Mouse (Mus musculus) MEL (cell line): ENCODE measurements around the gene Papss2. TPM values are rescaled to one million over a fixed set of nuclear protein-coding genes. Genes with fewer than 3 reads are reported as not detected.

ENCODE experiments used
- DNase-seq: peaks from one replicate; pipeline ENCODE4 v3.0.0; 2011; ENCODE audit warnings: low read depth, low spot score
- H3K27ac ChIP-seq: 2 replicates; pipeline ENCODE4 v1.5.1; 2012; ENCODE audit warnings: low read depth, mild to moderate bottlenecking, control low read depth, low read length, moderate library complexity; ENCODE audit not compliant: control insufficient read depth
- H3K27me3 ChIP-seq, 2 experiments: fragments of 150-350 bp in 1 of 2; sonication (generic) in 1 of 2; 2 replicates each; pipeline ENCODE4 v1.6.1; 2012; ENCODE audit warnings: low read length in 2 of 2, mild to moderate bottlenecking in 2 of 2, improper control_type of control experiment in 1 of 2, moderate library complexity in 1 of 2; ENCODE audit not compliant: insufficient read depth in 2 of 2, control insufficient read depth in 1 of 2
- H3K36me3 ChIP-seq, 2 experiments: 2 replicates each; pipeline ENCODE4 v1.6.1; 2012 to 2014; ENCODE audit warnings: low read length in 2 of 2, improper control_type of control experiment in 1 of 2, inconsistent platforms in 1 of 2, mild to moderate bottlenecking in 1 of 2; ENCODE audit not compliant: insufficient read depth in 2 of 2, control insufficient read depth in 1 of 2
- H3K4me1 ChIP-seq, 2 experiments: fragments of 150-350 bp in 1 of 2; sonication (generic) in 1 of 2; 2 replicates each; pipeline ENCODE4 v1.6.1; 2012; ENCODE audit warnings: low read length in 2 of 2, improper control_type of control experiment in 1 of 2, mild to moderate bottlenecking in 1 of 2; ENCODE audit not compliant: insufficient read depth in 2 of 2, control insufficient read depth in 1 of 2
- H3K4me3 ChIP-seq, 2 experiments: fragments of 150-350 bp in 1 of 2; sonication (generic) in 1 of 2; 2 replicates each; pipeline ENCODE4 v1.5.1; 2012; ENCODE audit warnings: low read depth in 2 of 2, low read length in 2 of 2, mild to moderate bottlenecking in 2 of 2, moderate library complexity in 2 of 2, control low read depth in 1 of 2, improper control_type of control experiment in 1 of 2; ENCODE audit not compliant: control insufficient read depth in 1 of 2, insufficient read depth in 1 of 2
- H3K79me2 ChIP-seq: 2 replicates; pipeline ENCODE4 v1.6.1; 2012; ENCODE audit warnings: mild to moderate bottlenecking, low read length, moderate library complexity; ENCODE audit not compliant: control insufficient read depth, poor library complexity, insufficient read depth
- H3K9ac ChIP-seq: 2 replicates; pipeline ENCODE4 v1.6.1; 2012; ENCODE audit warnings: low read depth, mild to moderate bottlenecking, control low read depth, low read length, moderate library complexity; ENCODE audit not compliant: control insufficient read depth, poor library complexity, severe bottlenecking
- H3K9me3 ChIP-seq: fragments of 150-350 bp; sonication (generic); replicated peaks from 2 replicates; pipeline ENCODE4 v1.6.1; 2012; ENCODE audit warnings: mild to moderate bottlenecking, low read length, improper control_type of control experiment, moderate library complexity; ENCODE audit not compliant: insufficient read depth
- BHLHE40 ChIP-seq: IDR thresholded peaks from 2 replicates; pipeline ENCODE4 v1.6.1; 2012; ENCODE audit warnings: low read depth, mild to moderate bottlenecking, inconsistent platforms, low read length, improper control_type of control experiment, borderline replicate concordance
- CHD1 ChIP-seq: IDR thresholded peaks from 2 replicates; pipeline ENCODE4 v1.6.1; 2012; ENCODE audit warnings: low read depth, mild to moderate bottlenecking, inconsistent platforms, low read length, improper control_type of control experiment
- CHD2 ChIP-seq: IDR thresholded peaks from 2 replicates; pipeline ENCODE4 v1.6.1; 2011; ENCODE audit warnings: low read length, improper control_type of control experiment
- CTCF ChIP-seq, 3 experiments: IDR thresholded peaks in 2 of 3; conservative IDR thresholded peaks in 1 of 3; 2 replicates each; pipeline ENCODE4 v1.5.1; 2011 to 2012; ENCODE audit warnings: low read length in 3 of 3, low read depth in 2 of 3, mild to moderate bottlenecking in 2 of 3, improper control_type of control experiment in 1 of 3, inconsistent platforms in 1 of 3, mixed read lengths in 1 of 3, moderate library complexity in 1 of 3; ENCODE audit not compliant: control insufficient read depth in 1 of 3, insufficient read depth in 1 of 3, poor library complexity in 1 of 3, severe bottlenecking in 1 of 3
- EP300 ChIP-seq, 2 experiments: IDR thresholded peaks; 2 replicates each; pipeline ENCODE4 v1.6.1; 2011; ENCODE audit warnings: improper control_type of control experiment in 2 of 2, low read length in 2 of 2, low read depth in 1 of 2, mild to moderate bottlenecking in 1 of 2
- GABPA ChIP-seq: IDR thresholded peaks from 2 replicates; pipeline ENCODE4 v1.6.1; 2012; ENCODE audit warnings: low read depth, mild to moderate bottlenecking, inconsistent platforms, low read length, improper control_type of control experiment, moderate library complexity
- GATA1 ChIP-seq: IDR thresholded peaks from 2 replicates; pipeline ENCODE4 v1.6.1; 2011; ENCODE audit warnings: low read depth, low read length, improper control_type of control experiment
- KAT2A ChIP-seq: conservative IDR thresholded peaks from 2 replicates; pipeline ENCODE4 v1.6.1; 2012; ENCODE audit warnings: low read depth, low read length, improper control_type of control experiment, inconsistent platforms
- MAFK ChIP-seq: IDR thresholded peaks from 2 replicates; pipeline ENCODE4 v1.6.1; 2011; ENCODE audit warnings: low read depth, mild to moderate bottlenecking, low read length, improper control_type of control experiment, borderline replicate concordance
- MAX ChIP-seq: IDR thresholded peaks from 2 replicates; pipeline ENCODE4 v1.6.1; 2011; ENCODE audit warnings: low read length, improper control_type of control experiment
- MEF2A ChIP-seq: IDR thresholded peaks from 2 replicates; pipeline ENCODE4 v1.6.1; 2014; ENCODE audit warnings: low read depth, mild to moderate bottlenecking, inconsistent platforms, low read length, improper control_type of control experiment; ENCODE audit not compliant: poor library complexity, insufficient replicate concordance, severe bottlenecking; ENCODE audit errors: extremely low read depth
- MXI1 ChIP-seq: IDR thresholded peaks from 2 replicates; pipeline ENCODE4 v1.6.1; 2011; ENCODE audit warnings: mild to moderate bottlenecking, low read depth, low read length, improper control_type of control experiment
- MYB ChIP-seq: IDR thresholded peaks from 2 replicates; pipeline ENCODE4 v1.6.1; 2011; ENCODE audit warnings: mild to moderate bottlenecking, low read depth, low read length, improper control_type of control experiment
- NELFE ChIP-seq: IDR thresholded peaks from 2 replicates; pipeline ENCODE4 v1.6.1; 2011; ENCODE audit warnings: low read depth, low read length, improper control_type of control experiment
- NRF1 ChIP-seq: IDR thresholded peaks from 2 replicates; pipeline ENCODE4 v1.6.1; 2014; ENCODE audit warnings: low read depth, mild to moderate bottlenecking, inconsistent platforms, low read length, improper control_type of control experiment, moderate library complexity; ENCODE audit not compliant: poor library complexity, insufficient read depth, severe bottlenecking
- RAD21 ChIP-seq: IDR thresholded peaks from 2 replicates; pipeline ENCODE4 v1.6.1; 2011; ENCODE audit warnings: mild to moderate bottlenecking, low read depth, low read length, improper control_type of control experiment
- RCOR1 ChIP-seq: IDR thresholded peaks from 2 replicates; pipeline ENCODE4 v1.6.1; 2012; ENCODE audit warnings: low read depth, mild to moderate bottlenecking, inconsistent platforms, low read length, improper control_type of control experiment
- TBP ChIP-seq: IDR thresholded peaks from 2 replicates; pipeline ENCODE4 v1.8.0; 2011; ENCODE audit warnings: low read depth, low read length, improper control_type of control experiment
- UBTF ChIP-seq: IDR thresholded peaks from 2 replicates; pipeline ENCODE4 v1.6.1; 2012; ENCODE audit warnings: low read depth, mild to moderate bottlenecking, inconsistent platforms, low read length, improper control_type of control experiment, moderate library complexity, borderline replicate concordance; ENCODE audit not compliant: insufficient read depth
- USF2 ChIP-seq, 2 experiments: IDR thresholded peaks; 2 replicates each; pipeline ENCODE4 v1.6.1; 2011 to 2012; ENCODE audit warnings: improper control_type of control experiment in 2 of 2, low read length in 2 of 2, borderline replicate concordance in 1 of 2, inconsistent platforms in 1 of 2, low read depth in 1 of 2, mild to moderate bottlenecking in 1 of 2; ENCODE audit not compliant: insufficient read depth in 1 of 2
- ZC3H11A ChIP-seq: IDR thresholded peaks from 2 replicates; pipeline ENCODE4 v1.6.1; 2012; ENCODE audit warnings: low read depth, mild to moderate bottlenecking, inconsistent platforms, low read length, improper control_type of control experiment
- ZMIZ1 ChIP-seq: IDR thresholded peaks from 2 replicates; pipeline ENCODE4 v1.6.1; 2012; ENCODE audit warnings: low read depth, mild to moderate bottlenecking, inconsistent platforms, low read length, improper control_type of control experiment, moderate library complexity
- ZNF384 ChIP-seq: IDR thresholded peaks from 2 replicates; pipeline ENCODE4 v1.6.1; 2012; ENCODE audit warnings: low read depth, mild to moderate bottlenecking, inconsistent platforms, low read length, improper control_type of control experiment
- polyA plus RNA-seq, 2 experiments: library from polyadenylated mRNA; stranded (reverse) in 1 of 2; unstranded in 1 of 2; fragments of >175 nt in 1 of 2; fragments of >200 nt in 1 of 2; gene quantifications; 2 replicates each; pipeline versions ENCODE4 v1.2.1 to v1.2.4; 2012; ENCODE audit warnings: low replicate concordance in 2 of 2, low read depth in 1 of 2; ENCODE audit not compliant: insufficient read length in 2 of 2, insufficient read depth in 1 of 2, missing spikeins in 1 of 2
- total RNA-seq: library from RNA; depleted of rRNA; stranded (reverse); fragments of 300-350 nt; gene quantifications from 2 replicates; pipeline ENCODE4 v1.2.3, GENCODE M21; 2012

The Papss2 gene
- total and polyA plus RNA-seq, 3 experiments = 1.7 to 2.6 TPM; not detected in 1

- H3K4me3 ChIP-seq = no peak overlapping the region
- no peaks in the 10 kb centered on the region for H3K4me1 ChIP-seq
- no peak for DNase-seq
- no peak for TF ChIP-seq CHD1
- no peak for TF ChIP-seq ZNF384
- TF ChIP-seq MXI1 = no peak
- no peak for TF ChIP-seq USF2 (IDR thresholded peaks at IDR 0.05; ENCODE audit: borderline replicate concordance in 1 of 2, insufficient read depth in 1 of 2, low read depth in 1 of 2, low read length in 2 of 2)
- no peak for TF ChIP-seq MAX
- no peak for TF ChIP-seq MEF2A
- no peak for TF ChIP-seq GABPA
- TF ChIP-seq TBP = no peak
- H3K27ac ChIP-seq = no peak overlapping the region
- no peaks in the 10 kb centered on the region for H3K79me2 ChIP-seq
- no peaks in the 10 kb centered on the region for H3K36me3 ChIP-seq
- H3K9ac ChIP-seq = no peak overlapping the region
- H3K27me3 ChIP-seq = no peaks in the 10 kb centered on the region
- H3K9me3 ChIP-seq = no peaks in the 10 kb centered on the region
Observed at GRCm38 (mm10) chr19:32611386-32612092, 15.9 kb downstream of the Papss2 start.

- H3K9ac ChIP-seq = no peak overlapping the region
- no peak for DNase-seq
Observed at GRCm38 (mm10) chr19:32614046-32614771, 18.6 kb downstream of the Papss2 start.

More at GRCm38 (mm10) chr19:32614046-32614771, 18.6 kb downstream of the Papss2 start:
- H3K27me3 ChIP-seq = no peaks in the 10 kb centered on the region
- no peak overlapping the region for H3K27ac ChIP-seq
- H3K4me1 ChIP-seq = no peaks in the 10 kb centered on the region
- H3K79me2 ChIP-seq = no peaks in the 10 kb centered on the region
- TF ChIP-seq CTCF (IDR thresholded peaks at IDR 0.05 in 2 of 3, conservative IDR thresholded peaks at IDR 0.05 in 1 of 3; ENCODE audit: control insufficient read depth in 1 of 3, insufficient read depth in 1 of 3, low read depth in 2 of 3, low read length in 3 of 3, poor library complexity in 1 of 3, severe bottlenecking in 1 of 3) (no peak), RAD21 (no peak), RCOR1 (no peak), CHD2 (no peak), KAT2A (no peak), MYB (no peak), ZNF384 (no peak), ZC3H11A (no peak), UBTF (no peak), EP300 (IDR thresholded peaks at IDR 0.05; ENCODE audit: low read depth in 1 of 2, low read length in 2 of 2) (no peak), BHLHE40 (no peak), NRF1 (no peak), ZMIZ1 (no peak), MAFK (no peak), NELFE (no peak), GATA1 (no peak)
- H3K4me3 ChIP-seq = no peak overlapping the region
- H3K36me3 ChIP-seq = no peaks in the 10 kb centered on the region; a peak in 1 of 4 replicates
- H3K9me3 ChIP-seq = no peaks in the 10 kb centered on the region
